Mouse (Mus musculus): Measurements from ENCODE around the gene Nab1. TPM values are rescaled to one million over a fixed set of nuclear protein-coding genes. Genes with fewer than 3 reads are reported as not detected.

Nab1 gene
- polyA plus RNA-seq, 1 experiment from 2014 or later, result 32.3 TPM

DNA sequence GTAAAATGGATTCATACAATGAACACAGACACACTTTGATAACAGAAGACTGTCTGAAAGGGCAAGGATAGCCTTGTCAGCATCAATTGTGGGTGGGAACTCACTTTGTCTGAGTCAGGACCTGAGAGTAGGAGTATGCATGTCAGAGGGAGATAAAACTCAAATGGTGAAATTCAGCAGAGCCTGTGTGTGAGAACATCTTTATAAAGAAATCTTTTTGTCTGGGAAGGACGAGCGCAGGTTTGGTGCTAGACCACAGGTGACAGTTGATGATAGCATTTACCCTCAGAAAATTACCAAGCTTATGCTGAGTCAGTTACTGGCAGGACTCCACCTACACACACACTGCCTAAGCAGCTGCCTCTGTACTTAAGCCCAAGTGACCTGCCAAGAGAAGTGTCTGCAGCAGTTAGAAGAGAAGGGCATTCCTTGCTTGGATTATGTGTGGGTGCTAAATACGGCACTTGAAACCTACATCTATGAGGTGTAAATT lies 45.9 kb downstream of the Nab1 start:
- WGBS, result 26% methylated on average over 3 of the region's 3 CpGs
- ATAC-seq (ENCODE audit: insufficient number of reproducible peaks, insufficient read depth, low FRiP score, low read depth), result no peak
- H3K4me1 ChIP-seq (ENCODE audit: control insufficient read depth in 2 of 2, insufficient read depth in 2 of 2, low read length in 2 of 2), result peaks cover 3 to 7% of the 10 kb centered on the region in 2 experiments; a peak in 2 of 4 replicates
- no peak overlapping the region for H3K27ac ChIP-seq (replicated peaks in 1 of 2; ENCODE audit: control insufficient read depth in 1 of 2, insufficient read depth in 1 of 2, low read depth in 2 of 2, low read length in 2 of 2)
- no peaks in the 10 kb centered on the region for H3K27me3 ChIP-seq (ENCODE audit: control insufficient read depth, insufficient read depth, low read length)
- H3K36me3 ChIP-seq (ENCODE audit: control insufficient read depth, insufficient read depth, low read length), result peaks cover 24% of the 10 kb centered on the region
- no peaks in the 10 kb centered on the region for H3K9me3 ChIP-seq (ENCODE audit: control insufficient read depth, low read length)
- H3K4me2 ChIP-seq (ENCODE audit: low read length), result no peak overlapping the region
- H3K9ac ChIP-seq (ENCODE audit: low read length), result no peak overlapping the region
- H3K4me3 ChIP-seq (ENCODE audit: control insufficient read depth in 1 of 2, insufficient read depth in 1 of 2, low read depth in 1 of 2, low read length in 2 of 2), result no peak overlapping the region

DNA sequence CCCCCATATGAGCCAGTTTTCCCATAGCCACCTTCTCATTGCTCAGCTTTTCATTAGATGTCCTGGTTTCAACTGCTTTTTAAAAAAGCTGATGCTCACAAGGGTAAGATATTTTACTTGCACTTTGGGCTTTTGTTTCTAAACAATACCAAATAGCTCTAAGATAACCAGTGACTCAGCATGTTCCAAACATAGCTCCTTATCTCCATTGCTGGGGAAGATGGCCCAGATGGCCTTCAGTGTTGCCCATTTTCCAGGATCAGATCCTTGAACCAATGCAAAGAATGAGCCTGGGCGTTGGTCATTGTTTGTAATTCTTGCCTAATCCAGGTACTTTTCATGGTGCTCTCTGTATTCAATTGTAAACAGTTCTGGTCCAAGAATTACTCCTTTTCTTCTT lies 49.1 kb downstream of the Nab1 start:
- WGBS, result 54% methylated on average over 1 of the region's 1 CpGs
- Histone ChIP-seq H3K9me3 (ENCODE audit: control insufficient read depth, low read length) (no peaks in the 10 kb centered on the region), H3K9ac (ENCODE audit: low read length) (no peak overlapping the region), H3K4me3 (ENCODE audit: control insufficient read depth in 1 of 2, insufficient read depth in 1 of 2, low read depth in 1 of 2, low read length in 2 of 2) (no peak overlapping the region), H3K4me2 (ENCODE audit: low read length) (no peak overlapping the region), H3K4me1 (ENCODE audit: control insufficient read depth in 2 of 2, insufficient read depth in 2 of 2, low read length in 2 of 2) (no peaks in the 10 kb centered on the region; a peak in 1 of 4 replicates), H3K27me3 (ENCODE audit: control insufficient read depth, insufficient read depth, low read length) (no peaks in the 10 kb centered on the region), H3K36me3 (ENCODE audit: control insufficient read depth, insufficient read depth, low read length) (0 out of 2 replicates have a peak, but pooled peaks cover under 1% of the 10 kb centered on the region), H3K27ac (replicated peaks in 1 of 2; ENCODE audit: control insufficient read depth in 1 of 2, insufficient read depth in 1 of 2, low read depth in 2 of 2, low read length in 2 of 2) (no peak overlapping the region)
- ATAC-seq (ENCODE audit: insufficient number of reproducible peaks, insufficient read depth, low FRiP score, low read depth), result no peak

DNA sequence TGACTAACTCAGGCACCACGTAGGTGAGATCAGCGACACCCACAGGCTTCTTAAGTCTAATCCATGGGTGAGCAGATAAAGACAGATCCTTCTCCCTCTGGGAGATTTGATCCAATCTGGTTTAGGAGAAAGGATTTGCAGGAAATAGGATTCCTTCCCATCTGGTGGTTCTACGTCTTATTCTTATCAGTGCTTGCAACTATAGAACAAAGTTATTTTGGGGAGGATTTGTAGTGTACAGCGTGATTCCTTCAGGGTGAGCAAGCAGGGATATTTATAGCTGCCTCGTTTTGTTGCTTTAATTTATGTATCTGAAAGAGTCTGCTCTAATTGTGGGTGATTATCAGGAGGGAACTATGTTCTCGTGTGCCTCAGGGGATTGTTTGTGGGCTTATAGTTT lies 64.6 kb downstream of the Nab1 start:
- Histone ChIP-seq H3K4me2 (ENCODE audit: low read length) (no peak overlapping the region), H3K4me1 (ENCODE audit: control insufficient read depth in 2 of 2, insufficient read depth in 2 of 2, low read length in 2 of 2) (peaks cover 0 to 7% of the 10 kb centered on the region in 2 experiments; a peak in 1 of 4 replicates), H3K9ac (ENCODE audit: low read length) (no peak overlapping the region), H3K27ac (replicated peaks in 1 of 2; ENCODE audit: control insufficient read depth in 1 of 2, insufficient read depth in 1 of 2, low read depth in 2 of 2, low read length in 2 of 2) (0 out of 4 replicates have a peak overlapping the region, but pooled peaks of 1 of the 2 experiments have one; percentile 3), H3K27me3 (ENCODE audit: control insufficient read depth, insufficient read depth, low read length) (no peaks in the 10 kb centered on the region), H3K9me3 (ENCODE audit: control insufficient read depth, low read length) (no peaks in the 10 kb centered on the region), H3K36me3 (ENCODE audit: control insufficient read depth, insufficient read depth, low read length) (no peaks in the 10 kb centered on the region), H3K4me3 (ENCODE audit: control insufficient read depth in 1 of 2, insufficient read depth in 1 of 2, low read depth in 1 of 2, low read length in 2 of 2) (no peak overlapping the region)
- no peak for ATAC-seq (ENCODE audit: insufficient number of reproducible peaks, insufficient read depth, low FRiP score, low read depth)
- WGBS, result 16% methylated on average over 6 of the region's 6 CpGs

DNA sequence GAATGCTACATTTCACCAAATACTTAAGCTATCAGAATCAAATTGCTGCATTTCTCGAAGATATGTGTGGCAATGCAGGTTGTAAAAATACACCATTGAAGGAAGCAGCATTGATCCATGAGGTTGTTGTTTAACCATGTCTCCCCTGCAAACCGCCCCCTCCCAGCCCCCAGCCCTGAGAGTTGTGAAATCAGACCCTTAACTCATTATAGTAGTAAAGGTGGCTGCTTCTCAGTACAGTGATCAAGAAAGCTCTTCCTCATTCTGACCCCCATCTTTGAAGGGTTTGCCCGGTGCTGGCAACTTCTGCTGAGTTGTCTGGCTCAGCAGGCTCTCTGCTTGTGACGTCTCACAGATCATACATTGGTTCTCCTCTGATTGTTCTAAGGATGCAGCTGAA lies 66.4 kb downstream of the Nab1 start:
- H3K4me2 ChIP-seq (ENCODE audit: low read length), result no peak overlapping the region
- H3K9ac ChIP-seq (ENCODE audit: low read length), result no peak overlapping the region
- ATAC-seq (ENCODE audit: insufficient number of reproducible peaks, insufficient read depth, low FRiP score, low read depth), result no peak
- H3K36me3 ChIP-seq (ENCODE audit: control insufficient read depth, insufficient read depth, low read length), result no peaks in the 10 kb centered on the region
- no peak overlapping the region for H3K27ac ChIP-seq (replicated peaks in 1 of 2; ENCODE audit: control insufficient read depth in 1 of 2, insufficient read depth in 1 of 2, low read depth in 2 of 2, low read length in 2 of 2)
- H3K27me3 ChIP-seq (ENCODE audit: control insufficient read depth, insufficient read depth, low read length), result no peaks in the 10 kb centered on the region
- no peaks in the 10 kb centered on the region for H3K9me3 ChIP-seq (ENCODE audit: control insufficient read depth, low read length)
- H3K4me3 ChIP-seq (ENCODE audit: control insufficient read depth in 1 of 2, insufficient read depth in 1 of 2, low read depth in 1 of 2, low read length in 2 of 2), result no peak overlapping the region
- 77% methylated on average over 4 of the region's 4 CpGs for WGBS
- peaks cover 0 to 7% of the 10 kb centered on the region in 2 experiments; a peak in 1 of 4 replicates for H3K4me1 ChIP-seq (ENCODE audit: control insufficient read depth in 2 of 2, insufficient read depth in 2 of 2, low read length in 2 of 2)

DNA sequence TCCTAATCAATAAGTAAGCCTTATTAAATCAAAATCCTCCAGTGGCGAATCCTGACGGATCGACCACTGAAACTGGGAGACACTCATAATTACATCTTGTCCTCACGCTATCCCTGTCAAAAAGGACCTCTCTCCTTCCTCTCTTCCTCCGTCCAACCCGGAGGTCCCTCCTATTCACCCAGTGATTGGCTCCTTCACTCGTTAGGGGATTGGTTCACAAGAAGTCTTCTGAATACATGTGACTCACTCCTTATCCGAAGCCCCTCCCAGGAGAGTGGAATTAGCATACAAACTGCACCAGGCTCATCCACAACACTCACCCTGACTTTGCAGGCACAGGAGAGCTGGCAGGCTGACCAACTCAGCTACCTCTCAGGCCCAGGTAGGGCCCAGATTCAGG lies 68.7 kb downstream of the Nab1 start:
- no peak for ATAC-seq (ENCODE audit: insufficient number of reproducible peaks, insufficient read depth, low FRiP score, low read depth)
- no peaks in the 10 kb centered on the region for H3K27me3 ChIP-seq (ENCODE audit: control insufficient read depth, insufficient read depth, low read length)
- 86% methylated on average over 8 of the region's 8 CpGs for WGBS

DNA sequence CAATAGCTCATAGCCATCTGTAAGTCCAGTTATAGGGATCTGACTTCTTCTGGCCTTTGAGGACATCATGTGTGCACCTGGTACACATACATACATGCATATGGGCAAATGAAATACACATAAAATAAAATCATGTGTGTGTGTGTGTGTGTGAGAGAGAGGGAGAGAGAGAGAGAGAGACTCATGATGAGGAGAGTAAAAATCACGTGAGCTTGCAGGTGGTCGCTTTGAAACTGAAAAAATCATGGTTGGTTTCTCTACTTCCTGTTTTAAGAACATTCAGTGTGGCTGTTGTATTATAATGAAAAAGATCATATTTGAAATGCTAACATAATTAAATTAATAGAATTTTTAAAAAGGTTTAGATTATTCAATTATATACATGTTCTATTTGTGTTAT lies 69.9 kb downstream of the Nab1 start:
- no peak overlapping the region for H3K27ac ChIP-seq (replicated peaks in 1 of 2; ENCODE audit: control insufficient read depth in 1 of 2, insufficient read depth in 1 of 2, low read depth in 2 of 2, low read length in 2 of 2)
- no peak overlapping the region for H3K9ac ChIP-seq (ENCODE audit: low read length)
- no peak overlapping the region for H3K4me3 ChIP-seq (ENCODE audit: control insufficient read depth in 1 of 2, insufficient read depth in 1 of 2, low read depth in 1 of 2, low read length in 2 of 2)
- ATAC-seq (ENCODE audit: insufficient number of reproducible peaks, insufficient read depth, low FRiP score, low read depth), result no peak
- no peak overlapping the region for H3K4me2 ChIP-seq (ENCODE audit: low read length)
- H3K27me3 ChIP-seq (ENCODE audit: control insufficient read depth, insufficient read depth, low read length), result no peaks in the 10 kb centered on the region
- peaks cover 0 to 2% of the 10 kb centered on the region in 2 experiments; a peak in 1 of 4 replicates for H3K4me1 ChIP-seq (ENCODE audit: control insufficient read depth in 2 of 2, insufficient read depth in 2 of 2, low read length in 2 of 2)
- 92% methylated on average over 2 of the region's 2 CpGs for WGBS
- H3K36me3 ChIP-seq (ENCODE audit: control insufficient read depth, insufficient read depth, low read length), result no peaks in the 10 kb centered on the region
- H3K9me3 ChIP-seq (ENCODE audit: control insufficient read depth, low read length), result no peaks in the 10 kb centered on the region

More for the DNA sequence above, 68.7 kb downstream of the Nab1 start:
- Histone ChIP-seq H3K9ac (ENCODE audit: low read length) (no peak overlapping the region), H3K27ac (replicated peaks in 1 of 2; ENCODE audit: control insufficient read depth in 1 of 2, insufficient read depth in 1 of 2, low read depth in 2 of 2, low read length in 2 of 2) (no peak overlapping the region), H3K9me3 (ENCODE audit: control insufficient read depth, low read length) (no peaks in the 10 kb centered on the region), H3K4me3 (ENCODE audit: control insufficient read depth in 1 of 2, insufficient read depth in 1 of 2, low read depth in 1 of 2, low read length in 2 of 2) (no peak overlapping the region), H3K36me3 (ENCODE audit: control insufficient read depth, insufficient read depth, low read length) (no peaks in the 10 kb centered on the region), H3K4me1 (ENCODE audit: control insufficient read depth in 2 of 2, insufficient read depth in 2 of 2, low read length in 2 of 2) (peaks cover 0 to 7% of the 10 kb centered on the region in 2 experiments; a peak in 1 of 4 replicates), H3K4me2 (ENCODE audit: low read length) (no peak overlapping the region)

DNA sequence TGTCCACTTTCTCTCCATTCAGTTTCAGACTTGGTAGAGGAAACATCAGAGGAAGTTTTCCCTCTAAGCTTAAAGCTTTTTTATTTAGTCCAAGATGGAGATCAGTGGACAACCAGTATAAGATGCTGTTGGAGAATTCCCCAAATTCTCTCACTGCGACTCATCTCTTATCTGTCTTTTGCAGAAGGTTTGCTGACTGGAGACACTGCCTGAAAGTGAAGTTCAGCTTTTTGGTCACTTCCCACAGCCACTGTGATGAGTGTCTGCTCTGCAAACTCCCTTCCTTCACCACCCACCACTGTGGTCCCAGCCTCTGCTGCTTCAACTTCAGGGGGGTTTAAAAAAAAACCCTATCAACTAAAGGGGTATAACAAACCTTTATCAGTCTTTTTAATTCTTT lies 70.4 kb downstream of the Nab1 start:
- ATAC-seq (ENCODE audit: insufficient number of reproducible peaks, insufficient read depth, low FRiP score, low read depth), result no peak
- H3K4me2 ChIP-seq (ENCODE audit: low read length), result no peak overlapping the region
- no peak overlapping the region for H3K4me3 ChIP-seq (ENCODE audit: control insufficient read depth in 1 of 2, insufficient read depth in 1 of 2, low read depth in 1 of 2, low read length in 2 of 2)
- no peaks in the 10 kb centered on the region for H3K9me3 ChIP-seq (ENCODE audit: control insufficient read depth, low read length)
- no peak overlapping the region for H3K27ac ChIP-seq (replicated peaks in 1 of 2; ENCODE audit: control insufficient read depth in 1 of 2, insufficient read depth in 1 of 2, low read depth in 2 of 2, low read length in 2 of 2)
- H3K36me3 ChIP-seq (ENCODE audit: control insufficient read depth, insufficient read depth, low read length), result no peaks in the 10 kb centered on the region
- no peaks in the 10 kb centered on the region for H3K4me1 ChIP-seq (ENCODE audit: control insufficient read depth in 2 of 2, insufficient read depth in 2 of 2, low read length in 2 of 2)
- H3K27me3 ChIP-seq (ENCODE audit: control insufficient read depth, insufficient read depth, low read length), result no peaks in the 10 kb centered on the region
- WGBS, result 32% methylated on average over 1 of the region's 1 CpGs
- H3K9ac ChIP-seq (ENCODE audit: low read length), result no peak overlapping the region

DNA sequence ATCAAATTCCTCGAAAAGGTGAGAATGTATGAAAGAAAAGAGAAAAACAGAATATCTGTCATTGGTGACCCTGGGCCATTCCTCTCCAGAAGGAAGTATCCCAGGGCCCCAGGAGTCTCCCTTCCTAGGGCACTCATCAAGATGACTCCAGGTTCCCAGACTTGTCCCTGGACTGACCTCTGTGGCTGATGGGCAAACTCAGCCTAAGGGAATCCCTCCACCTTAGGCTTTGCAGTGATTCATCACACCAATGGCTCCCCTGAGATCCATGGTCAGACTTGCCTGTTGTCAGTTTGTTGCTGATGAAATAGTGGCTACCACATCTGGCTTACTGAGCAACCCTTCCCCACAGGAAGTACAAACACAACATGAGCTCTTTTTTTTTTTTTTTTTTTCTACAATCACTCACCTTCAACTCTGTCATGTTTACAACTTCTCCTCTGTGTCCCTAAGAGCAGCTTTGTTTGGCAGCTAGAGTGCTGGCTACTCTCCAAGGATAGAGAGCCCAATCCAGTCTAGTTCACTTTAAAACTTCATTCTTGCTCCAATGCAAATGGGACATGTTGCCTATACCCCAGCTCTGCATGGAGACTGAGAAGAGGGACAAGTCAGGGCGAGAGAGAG lies 72.5 kb downstream of the Nab1 start:
- H3K9me3 ChIP-seq (ENCODE audit: control insufficient read depth, low read length), result no peaks in the 10 kb centered on the region
- no peak overlapping the region for H3K4me2 ChIP-seq (ENCODE audit: low read length)
- H3K4me3 ChIP-seq (ENCODE audit: control insufficient read depth in 1 of 2, insufficient read depth in 1 of 2, low read depth in 1 of 2, low read length in 2 of 2), result no peak overlapping the region
- WGBS, result 72% methylated on average over 2 of the region's 2 CpGs
- no peak overlapping the region for H3K9ac ChIP-seq (ENCODE audit: low read length)
- H3K27me3 ChIP-seq (ENCODE audit: control insufficient read depth, insufficient read depth, low read length), result no peaks in the 10 kb centered on the region
- H3K4me1 ChIP-seq (ENCODE audit: control insufficient read depth in 2 of 2, insufficient read depth in 2 of 2, low read length in 2 of 2), result no peaks in the 10 kb centered on the region
- no peak overlapping the region; a peak in 1 of 4 replicates for H3K27ac ChIP-seq (replicated peaks in 1 of 2; ENCODE audit: control insufficient read depth in 1 of 2, insufficient read depth in 1 of 2, low read depth in 2 of 2, low read length in 2 of 2)
- H3K36me3 ChIP-seq (ENCODE audit: control insufficient read depth, insufficient read depth, low read length), result no peaks in the 10 kb centered on the region
- ATAC-seq (ENCODE audit: insufficient number of reproducible peaks, insufficient read depth, low FRiP score, low read depth), result no peak

All from heart, embryonic 14.5 days (tissue).